Mouse (Mus musculus) large intestine, adult 2 months (tissue): Measurements from ENCODE around the gene Mtcl1. TPM values are rescaled to one million over a fixed set of nuclear protein-coding genes. Genes with fewer than 3 reads are reported as not detected.

ENCODE experiments used
- DNase-seq: peaks from one replicate; pipeline ENCODE4 v3.0.0-alpha.2; 2012; ENCODE audit warnings: low read depth, low spot score
- WGBS: fragments of 180-500 bp; shearing (Covaris S2); methylation state at CpG from one replicate; pipeline ENCODE4 v1.1.7; 2018; 5-methylcytosine and 5-hydroxymethylcytosine counted together
- polyA plus RNA-seq: library from polyadenylated mRNA; depleted of rRNA; stranded (reverse); fragments of >200 nt; gene quantifications from 2 replicates; pipeline ENCODE4 v1.2.3, GENCODE M21; 2012

The Mtcl1 gene
- polyA plus RNA-seq, 1 experiment: 0.88 TPM

DNA sequence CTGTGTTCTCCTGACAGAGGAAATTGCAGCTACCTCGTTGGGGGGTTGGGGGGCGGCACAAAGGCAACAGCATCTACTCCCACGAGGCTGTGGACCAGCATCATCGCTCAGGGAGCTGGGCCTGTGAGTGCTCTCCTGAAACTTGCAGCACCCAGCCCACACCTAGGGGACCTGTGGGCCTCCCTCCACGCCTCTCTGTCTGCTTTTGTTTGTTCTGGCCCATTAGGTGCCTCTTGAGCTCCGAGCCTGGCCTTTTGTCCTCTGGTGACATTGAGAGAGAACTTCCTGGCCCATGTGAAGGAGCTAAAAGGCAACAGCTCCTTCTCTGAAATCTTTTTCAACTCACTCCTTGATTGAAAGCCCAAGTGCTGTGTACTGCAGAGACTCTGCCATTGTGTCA lies 79.8 kb downstream of the Mtcl1 start:
- WGBS: 61% methylated on average over 6 of the region's 6 CpGs
- no peak for DNase-seq

DNA sequence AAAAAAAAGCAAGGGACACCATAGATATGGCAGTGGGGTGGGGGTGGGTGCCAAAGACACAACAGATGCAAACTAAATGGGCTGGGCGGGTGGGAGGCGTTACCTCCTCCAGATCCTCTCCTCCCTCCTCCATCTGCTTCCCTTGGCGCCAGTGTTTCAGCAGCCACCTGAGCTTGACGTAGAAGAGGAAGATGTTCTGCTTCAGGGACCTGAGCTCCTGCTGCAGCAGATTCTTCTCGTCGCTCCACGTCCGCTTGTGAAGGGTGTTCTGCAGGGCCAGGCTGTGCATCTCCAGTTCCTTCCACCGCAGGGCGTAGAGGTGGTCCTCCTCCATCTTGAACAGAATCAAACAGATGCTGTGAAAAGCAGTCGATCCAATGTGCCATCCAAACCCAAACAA lies 81.4 kb downstream of the Mtcl1 start:
- no peak for DNase-seq
- 98% methylated on average over 11 of the region's 11 CpGs for WGBS

DNA sequence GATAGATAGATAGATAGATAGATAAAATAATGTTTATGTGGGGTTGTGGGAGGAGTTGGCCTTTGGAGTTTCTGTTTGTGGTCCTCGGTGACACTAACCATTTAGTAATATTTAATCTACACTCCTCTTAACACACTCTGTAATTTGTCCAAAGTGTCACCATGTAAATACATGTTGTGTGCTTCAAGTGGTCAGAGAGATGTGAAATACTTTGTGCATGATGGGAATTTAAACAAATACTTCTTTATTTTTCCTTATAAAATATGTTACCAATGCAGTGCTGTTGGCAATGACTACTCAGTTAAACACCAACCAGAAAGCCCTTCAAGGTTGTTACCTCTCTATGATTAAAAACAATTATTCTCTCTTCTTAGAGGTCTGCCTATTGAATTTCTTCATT lies 83.9 kb downstream of the Mtcl1 start:
- WGBS: 50% methylated on average over 1 of the region's 1 CpGs
- no peak for DNase-seq

DNA sequence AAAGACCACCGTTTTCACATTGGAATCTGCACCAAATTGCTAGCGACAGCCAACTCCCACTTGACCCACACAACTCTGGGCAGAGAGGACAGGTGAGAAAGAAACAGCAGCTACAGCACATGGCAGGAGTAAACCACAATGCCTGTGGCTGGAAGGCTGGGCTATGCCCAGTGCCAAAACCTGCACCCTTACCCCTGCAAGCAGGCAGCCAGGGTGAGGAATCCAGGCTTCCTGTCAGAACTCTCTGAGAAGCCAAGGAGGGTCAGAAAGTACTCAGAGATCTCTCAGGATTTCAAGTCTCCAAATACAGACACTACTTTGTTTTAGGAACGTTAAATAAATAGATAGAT lies 84.3 kb downstream of the Mtcl1 start:
- WGBS: 80% methylated on average over 3 of the region's 3 CpGs
- no peak for DNase-seq

DNA sequence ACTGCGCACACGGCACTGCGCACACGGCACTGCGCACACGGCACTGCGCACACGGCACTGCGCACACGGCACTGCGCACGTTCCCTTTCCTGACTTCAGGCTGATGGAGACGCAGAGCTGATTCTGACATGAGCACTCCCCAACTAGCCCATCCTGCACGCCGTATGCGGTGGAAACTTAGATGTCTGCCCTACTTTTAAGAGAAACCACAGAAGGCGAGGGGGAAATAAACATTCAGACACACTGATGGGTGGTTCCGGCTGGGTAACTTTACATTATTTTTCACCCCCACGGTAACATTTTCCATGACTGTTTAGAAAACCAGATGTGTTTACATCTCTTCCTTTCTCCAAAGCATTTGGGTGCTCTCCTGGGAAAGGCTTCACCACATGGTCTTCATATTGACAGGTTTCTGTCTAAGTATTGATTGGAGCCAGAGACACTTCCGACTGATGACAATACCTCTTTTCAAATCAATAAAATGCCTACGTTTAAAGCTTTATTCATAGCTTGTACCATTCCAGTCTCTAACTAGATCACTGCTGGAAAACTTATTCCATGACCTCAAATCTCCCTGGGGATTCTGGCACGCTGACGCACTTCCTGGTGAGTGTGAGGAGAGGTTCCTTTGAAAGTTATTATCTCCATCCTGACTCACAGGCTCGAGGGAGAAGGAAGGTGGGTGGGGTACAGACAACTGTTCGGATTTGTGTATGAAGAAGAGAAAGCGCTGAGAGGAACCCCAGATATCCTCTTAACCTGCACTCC lies 84.8 kb downstream of the Mtcl1 start:
- WGBS: 74% methylated on average over 26 of the region's 26 CpGs
- DNase-seq: no peak

DNA sequence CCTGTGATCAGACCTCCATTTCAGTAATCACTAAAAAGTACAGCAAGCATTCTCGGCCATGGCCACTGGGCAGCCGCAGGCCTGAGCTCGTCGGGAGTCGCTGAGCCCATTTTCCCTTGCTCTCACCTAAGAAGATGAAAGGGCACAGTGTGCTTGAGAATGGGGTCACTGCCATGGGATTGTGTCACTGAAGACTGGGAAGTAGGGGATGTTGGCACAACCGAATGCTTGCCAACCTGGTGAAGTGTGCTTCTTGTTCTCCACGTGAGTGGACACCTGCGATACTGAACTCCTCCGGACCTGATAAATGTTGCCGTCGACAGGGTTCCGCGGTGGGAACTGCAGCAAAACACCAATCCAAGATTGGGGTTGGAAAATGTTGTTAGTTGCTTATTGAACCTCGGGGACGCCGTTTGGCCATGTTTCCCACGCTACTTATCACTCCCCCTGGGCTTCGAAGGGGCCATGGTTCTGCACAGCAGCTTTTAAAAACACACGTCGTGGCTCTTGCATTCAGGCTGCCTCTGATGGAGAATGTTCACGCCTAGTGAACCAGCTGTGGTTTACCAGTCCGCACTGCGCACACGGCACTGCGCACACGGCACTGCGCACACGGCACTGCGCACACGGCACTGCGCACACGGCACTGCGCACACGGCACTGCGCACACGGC lies 85.6 kb downstream of the Mtcl1 start:
- no peak for DNase-seq
- WGBS: 88% methylated on average over 36 of the region's 36 CpGs

DNA sequence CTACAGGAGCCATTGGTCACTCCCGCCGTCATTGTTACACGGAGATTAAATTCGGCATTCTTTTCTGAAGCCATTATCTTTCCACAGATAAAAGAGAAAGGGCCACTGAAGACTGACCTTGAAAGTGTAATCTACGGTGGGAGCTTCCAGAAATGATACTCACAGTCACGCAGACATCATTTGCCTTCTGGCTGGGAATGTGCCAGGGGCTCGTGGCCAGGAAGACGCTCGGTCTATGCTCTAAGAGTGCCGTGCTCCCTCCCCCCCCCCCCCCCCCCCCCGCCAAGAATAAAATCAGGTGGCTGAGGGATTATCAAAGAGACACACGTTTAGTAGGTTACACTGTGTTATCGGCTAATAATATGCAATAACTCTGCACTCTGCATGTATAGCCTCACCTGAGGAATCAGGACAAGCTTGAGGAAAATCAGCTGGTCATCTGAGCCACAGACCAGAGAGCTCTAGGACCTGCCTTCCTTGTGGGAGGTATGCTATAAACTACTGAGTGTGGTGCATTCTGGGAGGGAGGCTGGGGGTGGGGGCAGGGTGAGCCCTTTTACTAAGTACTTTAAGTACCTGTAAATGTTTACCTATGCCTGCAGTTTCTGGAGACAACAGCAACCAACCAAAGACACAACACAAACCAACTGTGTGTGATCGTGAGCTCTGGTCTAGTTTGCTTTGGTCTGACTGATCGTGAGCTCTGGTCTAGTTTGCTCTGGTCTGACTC lies 87.1 kb downstream of the Mtcl1 start:
- WGBS: 37% methylated on average over 15 of the region's 15 CpGs
- DNase-seq: no peak

DNA sequence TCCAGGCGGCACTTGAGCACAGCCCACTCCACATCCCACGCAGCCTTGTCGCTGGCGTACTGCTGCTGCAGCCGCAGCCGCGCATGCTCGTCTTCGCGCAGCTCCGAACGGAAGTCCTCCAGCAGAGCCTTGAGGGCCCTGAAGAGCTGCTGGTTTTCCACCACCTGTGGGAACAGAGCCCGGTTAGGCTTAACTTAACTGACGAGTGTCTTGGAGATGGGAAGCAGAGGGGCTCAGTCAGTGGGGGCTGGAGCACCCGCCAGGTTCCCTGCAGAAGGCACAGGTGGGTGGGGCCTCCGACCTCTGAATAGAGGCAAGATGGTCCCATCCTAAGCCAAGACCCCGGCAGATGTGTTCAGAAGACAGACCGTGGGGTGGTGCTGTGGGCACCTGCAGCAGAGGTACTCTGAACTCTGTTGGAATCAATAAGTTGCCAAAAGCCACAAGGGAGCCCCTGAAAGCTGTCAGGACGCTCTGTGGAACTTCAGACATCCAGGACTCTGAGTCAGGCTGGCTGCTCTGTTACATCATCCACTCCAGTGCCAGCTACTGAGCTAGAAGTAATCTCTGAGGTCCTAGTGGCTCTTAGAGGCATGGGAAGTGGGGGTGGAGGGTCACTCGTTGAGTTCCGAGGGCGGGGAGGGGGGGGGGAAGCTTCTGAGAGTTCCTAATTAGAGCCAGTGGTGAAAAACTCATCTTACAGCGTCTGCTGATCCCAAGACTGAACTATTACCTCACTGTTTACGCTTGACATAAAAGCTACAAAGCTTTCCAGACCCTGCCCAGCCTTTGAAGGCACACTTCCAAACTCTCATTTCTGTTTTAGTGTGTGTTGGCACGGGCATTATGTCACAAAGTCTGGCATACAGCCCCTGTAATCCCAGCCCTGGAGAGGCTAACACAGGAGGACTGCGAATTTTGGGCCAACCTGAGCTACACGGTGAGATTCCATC lies 91.2 kb downstream of the Mtcl1 start:
- no peak for DNase-seq
- WGBS: 55% methylated on average over 27 of the region's 27 CpGs

DNA sequence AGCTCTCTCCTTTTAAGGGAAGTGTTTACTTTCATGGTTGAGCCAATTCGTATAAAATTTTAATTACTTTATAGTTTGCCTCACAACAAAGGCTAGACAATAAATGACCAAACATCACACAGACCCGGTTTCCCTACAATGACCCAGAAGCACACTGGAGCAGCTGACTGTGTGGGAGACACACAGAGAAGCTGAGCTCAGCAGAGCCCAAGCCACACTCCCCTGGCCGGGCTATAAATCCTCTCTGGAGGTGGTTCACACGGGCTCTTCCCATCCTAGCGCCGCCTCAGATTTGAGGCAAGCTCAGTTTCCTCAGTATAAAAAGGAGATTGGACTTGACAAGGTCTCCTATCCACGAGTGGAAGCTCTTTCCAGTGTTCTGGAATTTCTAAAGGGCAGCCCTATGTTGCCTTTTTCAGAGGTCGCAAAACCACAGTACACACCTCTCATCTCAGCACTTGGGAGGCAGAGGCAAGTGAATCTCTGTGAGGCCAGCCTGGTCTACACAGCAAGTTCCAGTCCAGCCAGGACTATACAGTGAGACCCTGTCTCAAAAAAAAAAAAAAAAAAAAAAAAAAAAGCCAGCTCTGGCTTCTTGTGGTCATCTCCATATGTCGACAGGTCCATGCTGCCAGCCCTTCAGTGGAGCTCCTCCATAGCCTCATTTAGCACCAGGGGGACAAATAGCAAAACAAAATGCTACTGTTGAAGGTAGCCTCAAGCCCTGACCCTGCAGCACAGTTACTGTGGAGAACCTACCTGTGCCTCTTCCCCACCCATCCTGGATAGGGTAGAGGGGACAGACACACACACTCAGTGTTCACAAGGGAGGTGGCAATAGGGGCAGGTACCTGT lies 92.2 kb downstream of the Mtcl1 start:
- DNase-seq: peak; percentile 81
- 28% methylated on average over 9 of the region's 9 CpGs for WGBS

DNA sequence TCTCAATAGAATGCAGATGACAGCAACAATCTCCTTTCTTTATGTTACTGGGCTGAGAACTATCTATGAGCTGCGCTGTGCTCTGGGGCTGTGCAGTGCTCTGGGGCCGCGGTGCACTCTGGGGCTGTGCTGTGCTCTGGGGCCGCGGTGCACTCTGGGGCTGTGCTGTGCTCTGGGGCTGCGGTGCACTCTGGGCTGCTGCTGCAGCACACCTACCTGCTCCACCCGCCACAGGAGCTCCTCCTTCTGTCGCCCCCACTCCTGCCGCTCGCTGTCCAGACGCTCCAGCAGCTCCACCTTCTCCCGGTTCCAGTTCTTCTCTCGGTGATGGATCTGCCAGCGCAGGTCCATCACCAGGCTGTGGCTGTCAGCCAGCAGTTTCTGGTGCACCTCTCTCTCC lies 95.6 kb downstream of the Mtcl1 start:
- no peak for DNase-seq
- 41% methylated on average over 14 of the region's 14 CpGs for WGBS

DNA sequence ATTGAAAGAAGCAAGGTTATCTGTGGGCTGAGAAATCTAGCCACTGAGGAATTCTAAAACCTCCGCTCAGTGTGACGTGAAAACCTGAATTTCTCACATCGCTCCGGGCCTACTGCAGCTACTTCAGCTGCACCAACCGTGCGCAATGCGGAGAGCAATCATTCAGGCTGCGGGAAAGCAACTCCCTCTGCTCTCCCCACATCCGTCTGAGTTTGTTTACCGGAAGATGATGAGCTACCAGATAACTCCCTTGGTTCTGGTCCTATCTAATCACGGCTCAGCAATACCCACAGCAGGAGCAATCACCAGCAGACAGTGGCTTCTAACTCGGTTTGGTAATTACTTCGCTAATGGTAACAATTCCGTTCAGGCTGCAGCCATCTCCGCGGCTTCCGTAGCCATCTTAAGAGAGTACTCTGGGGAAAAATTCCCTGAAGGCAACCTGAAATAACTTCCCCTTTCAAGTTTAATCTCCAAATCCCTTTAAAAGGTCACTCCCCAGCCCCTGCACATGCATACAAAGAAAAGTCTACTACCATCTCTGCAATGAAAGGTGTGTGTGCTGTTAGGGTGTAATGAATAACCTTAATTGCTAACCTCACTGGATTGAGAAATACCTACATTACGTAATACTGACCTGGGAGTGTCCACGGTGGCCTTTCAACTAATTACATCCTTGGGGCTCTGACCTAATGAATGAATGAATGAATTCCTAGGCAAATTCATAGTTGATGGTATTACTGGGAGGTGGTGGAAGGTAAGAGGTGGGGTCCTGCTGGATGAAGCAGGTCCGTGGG lies 96.5 kb downstream of the Mtcl1 start:
- no peak for DNase-seq

DNA sequence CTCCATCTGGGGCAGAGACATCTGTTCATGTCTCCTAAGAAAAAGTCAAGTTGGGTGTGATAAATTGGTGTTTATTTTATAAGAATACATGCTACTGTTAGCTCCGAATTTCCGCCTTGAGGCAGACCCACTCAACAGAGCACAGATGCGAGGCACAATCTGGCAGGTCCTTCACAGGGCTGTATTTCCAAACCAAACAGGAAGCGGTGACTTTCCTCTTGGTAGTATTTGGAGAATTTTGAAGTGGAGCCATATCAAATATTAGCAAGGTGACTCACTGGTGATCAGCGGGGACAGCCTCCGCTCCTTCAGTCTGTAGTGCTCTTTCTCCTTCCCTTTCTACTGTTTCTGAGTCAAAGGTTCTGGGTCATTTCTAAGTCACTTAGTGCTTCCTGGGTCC lies 97.3 kb downstream of the Mtcl1 start:
- peak; percentile 68 for DNase-seq
- WGBS: 19% methylated on average over 6 of the region's 6 CpGs

More for the DNA sequence above, 96.5 kb downstream of the Mtcl1 start:
- WGBS: 27% methylated on average over 20 of the region's 20 CpGs

DNA sequence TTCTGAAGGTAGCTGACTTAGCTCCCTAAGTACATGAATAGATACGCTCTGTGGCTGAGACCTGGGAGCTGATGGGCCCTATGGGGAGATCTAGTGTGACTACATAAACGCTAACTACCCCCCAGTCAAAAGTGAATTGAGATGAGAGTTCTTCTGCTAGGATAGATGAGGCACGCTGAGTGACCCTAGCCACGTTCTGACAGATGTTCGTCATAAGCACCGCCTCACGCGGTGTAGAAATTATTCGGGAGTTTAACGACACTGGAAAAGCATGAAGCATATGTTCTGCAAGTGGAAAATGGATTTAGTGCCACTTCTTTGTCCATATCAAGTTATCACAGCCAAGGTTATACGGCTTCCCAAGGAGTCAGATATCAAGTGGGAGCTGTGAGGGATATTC lies 98.9 kb downstream of the Mtcl1 start:
- DNase-seq: no peak
- 94% methylated on average over 11 of the region's 11 CpGs for WGBS

DNA sequence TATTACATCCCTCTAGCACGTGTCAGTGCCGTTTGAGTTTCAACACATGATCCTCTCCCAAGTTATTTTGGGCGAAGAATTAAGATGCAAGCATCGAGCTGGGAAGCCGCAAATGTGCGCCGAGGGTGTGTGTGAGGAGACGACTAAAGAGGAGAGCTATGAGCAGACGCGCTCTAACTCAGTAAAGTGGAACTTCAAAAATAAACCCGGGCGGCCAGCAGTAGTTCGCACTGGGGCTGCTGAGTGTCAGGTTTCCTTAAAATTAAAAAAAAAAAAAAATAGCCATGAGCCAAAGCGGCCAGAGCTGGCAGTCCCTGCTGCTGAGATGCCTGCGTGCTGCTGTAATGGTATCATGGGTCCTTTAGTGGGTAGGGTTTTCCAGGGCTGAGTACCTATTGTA lies 99.4 kb downstream of the Mtcl1 start:
- 78% methylated on average over 15 of the region's 15 CpGs for WGBS
- DNase-seq: no peak

DNA sequence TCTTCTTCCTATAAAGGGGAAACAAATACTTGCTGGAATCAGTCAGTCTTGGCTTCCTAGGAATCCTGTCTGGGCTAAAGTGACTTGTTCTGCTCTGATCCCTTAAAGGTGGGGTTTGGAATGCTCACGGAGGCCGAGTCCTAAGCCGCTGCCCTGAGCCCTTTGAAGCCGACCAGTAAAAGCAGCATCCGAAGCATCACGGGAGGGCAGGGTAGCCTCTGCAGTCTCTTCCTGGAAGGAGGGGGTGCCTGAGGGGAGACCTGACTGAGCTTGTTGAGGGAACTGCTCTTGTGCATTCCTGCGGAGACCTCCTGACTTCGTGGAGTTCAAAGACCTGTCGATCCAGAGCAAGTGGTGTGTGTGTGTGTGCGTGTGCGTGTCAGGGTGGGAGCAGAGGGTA lies 103.2 kb downstream of the Mtcl1 start:
- DNase-seq: no peak
- 83% methylated on average over 11 of the region's 11 CpGs for WGBS

DNA sequence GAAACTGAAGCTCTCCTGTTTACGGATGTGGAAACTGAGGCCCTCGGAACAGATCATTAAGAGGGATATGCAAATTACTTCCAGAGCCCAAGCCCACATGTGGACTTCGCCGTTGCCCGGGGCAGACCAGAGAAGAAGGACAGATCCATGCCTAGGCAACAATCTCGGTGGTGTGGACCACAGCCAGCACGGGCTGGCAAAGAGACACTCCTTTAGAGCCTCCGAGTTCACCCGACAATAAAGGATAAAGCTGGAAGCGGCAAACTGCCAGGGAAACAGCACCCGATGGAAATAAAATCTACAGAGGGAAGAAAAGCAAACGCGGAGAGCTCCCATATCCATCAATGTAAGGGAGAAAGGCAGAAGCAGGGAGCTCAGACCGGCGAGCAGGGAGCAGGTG lies 103.9 kb downstream of the Mtcl1 start:
- WGBS: 82% methylated on average over 15 of the region's 15 CpGs
- DNase-seq: no peak

DNA sequence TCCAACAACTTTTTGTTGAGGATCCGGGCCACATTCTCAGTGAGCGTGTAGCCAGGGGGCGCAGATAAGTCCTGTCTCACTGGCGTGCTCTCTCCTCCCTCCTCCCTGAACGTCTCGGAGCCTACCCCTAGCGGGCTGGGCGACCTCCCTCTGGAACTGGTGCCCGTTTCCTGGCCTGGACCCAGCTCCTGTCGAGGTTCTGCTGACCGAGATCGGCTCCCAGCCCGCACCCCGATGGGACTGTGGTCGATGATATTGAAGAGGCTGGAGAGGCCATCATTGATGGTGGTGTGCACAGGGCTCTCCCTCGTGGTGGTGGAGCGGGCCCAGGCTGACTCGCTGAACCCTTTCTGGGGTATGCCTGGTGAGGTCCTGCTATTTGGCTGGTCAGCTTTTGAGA lies 106.6 kb downstream of the Mtcl1 start:
- 93% methylated on average over 18 of the region's 18 CpGs for WGBS
- DNase-seq: no peak

DNA sequence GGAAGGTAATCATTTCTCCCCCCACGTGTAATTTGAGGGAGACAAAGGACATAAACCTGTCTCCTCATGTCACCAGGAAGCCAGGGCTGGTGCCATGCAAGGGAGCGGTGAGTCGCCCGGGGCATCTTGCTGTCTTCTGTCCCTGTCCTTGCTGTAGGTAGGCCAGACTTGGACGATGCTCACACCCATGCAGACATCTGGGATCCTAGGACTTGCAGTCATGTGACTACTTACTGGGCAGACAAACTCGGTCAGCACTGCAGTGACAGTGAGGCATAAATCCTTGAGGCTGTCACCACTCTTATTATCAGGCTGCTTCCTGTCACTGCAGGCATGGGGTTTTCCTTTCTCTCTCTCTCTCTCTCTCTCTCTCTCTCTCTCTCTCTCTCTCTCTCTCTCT lies 107.9 kb downstream of the Mtcl1 start:
- DNase-seq: no peak
- 72% methylated on average over 6 of the region's 6 CpGs for WGBS
